Mouse (Mus musculus) gastrocnemius, adult 2 months (tissue): ENCODE measurements around the gene Nkx6-1. TPM values are rescaled to one million over a fixed set of nuclear protein-coding genes. Genes with fewer than 3 reads are reported as not detected.

Experiments
- DNase-seq: peaks from one replicate; pipeline ENCODE4 v3.0.0; 2022
- H3K27ac ChIP-seq: fragments of 200-600 bp; 2 replicates; pipeline ENCODE4 v1.8.1; 2022; ENCODE audit warnings: mild to moderate bottlenecking
- H3K4me3 ChIP-seq: fragments of 200-600 bp; 2 replicates; pipeline ENCODE4 v1.8.1; 2022; ENCODE audit warnings: mild to moderate bottlenecking, moderate library complexity
- CTCF ChIP-seq: fragments of 200-600 bp; IDR thresholded peaks from 2 replicates; pipeline ENCODE4 v1.8.1; 2022; ENCODE audit warnings: antibody characterized with exemption, mild to moderate bottlenecking, moderate library complexity
- intact Hi-C: fragments of 180-260 bp; cut with DNase I; formaldehyde crosslinking; loops from one replicate; pipeline ENCODE4 v1.15.1; 2025
- total RNA-seq, 2 experiments: library from RNA; stranded (reverse); gene quantifications; 2 replicates each; pipeline ENCODE4 v1.2.3; 2021

Gene Nkx6-1
- total RNA-seq, 2 experiments from 2014 or later: not detected

- Histone ChIP-seq H3K4me3 (no peak overlapping the region), H3K27ac (no peak overlapping the region)
- peak; percentile 26; the same call in 1 of the 2 replicates for TF ChIP-seq CTCF
- intact Hi-C loops: no loop called here
- DNase-seq: no peak
Observed at GRCm38 (mm10) chr5:101647726-101648686, 16.8 kb downstream of the Nkx6-1 start.

- Histone ChIP-seq H3K27ac (no peak overlapping the region), H3K4me3 (no peak overlapping the region)
- intact Hi-C loops: no loop called here
- no peak for DNase-seq
- TF ChIP-seq CTCF: no peak
Observed at GRCm38 (mm10) chr5:101646961-101647575, 17.7 kb downstream of the Nkx6-1 start.

- no peak overlapping the region for H3K4me3 ChIP-seq
- TF ChIP-seq CTCF: no peak
- DNase-seq: no peak
- no peak overlapping the region for H3K27ac ChIP-seq
- intact Hi-C loops: no loop called here
Observed at GRCm38 (mm10) chr5:101645071-101645470, 19.7 kb downstream of the Nkx6-1 start.

DNA sequence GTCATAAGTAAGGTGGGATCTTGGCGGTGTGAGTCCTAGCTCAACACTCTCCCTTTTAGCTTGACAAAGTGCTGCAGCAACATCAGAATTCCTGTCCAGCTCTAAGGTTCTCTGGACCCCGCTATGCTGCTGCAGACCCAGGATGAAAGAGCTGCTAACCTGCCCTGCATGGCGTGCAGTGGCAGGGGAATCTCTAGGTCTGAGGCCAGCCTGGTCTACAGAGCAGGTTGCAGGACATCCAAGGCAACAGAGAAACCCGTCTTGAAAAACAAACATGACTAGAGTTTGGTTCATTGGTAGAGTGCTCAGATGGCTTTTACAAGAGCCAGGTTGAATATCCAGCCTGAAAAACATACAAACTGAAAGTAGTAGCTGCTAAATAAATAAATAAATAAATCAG, 26.7 kb downstream of the Nkx6-1 start:
- intact Hi-C loops: no loop called here

More for the DNA sequence above, 26.7 kb downstream of the Nkx6-1 start:
- no peak for DNase-seq
- Histone ChIP-seq H3K27ac (no peak overlapping the region), H3K4me3 (no peak overlapping the region)
- no peak for TF ChIP-seq CTCF

Other genes with a start within 250 kb of the Nkx6-1 start
- gene Cds1, start 100.1 kb upstream of the Nkx6-1 start, total RNA-seq: 1 to 10 TPM; 4.3 to 5.2 TPM